Mouse (Mus musculus) embryonic facial prominence, embryonic 15.5 days (tissue): ENCODE results near the gene Cdc42ep5. TPM values are rescaled to one million over a fixed set of nuclear protein-coding genes. Genes with fewer than 3 reads are reported as not detected.
A peak's percentile ranks its signal among the peaks of the same experiment; 100 is the strongest.

Source experiments
- ATAC-seq: fragments of 200-750 bp; cut with Nextera tagmentation; 2 replicates; pipeline ENCODE4 v1.8.0; 2017; ENCODE audit warnings: low read depth, moderate TSS enrichment; ENCODE audit not compliant: insufficient number of reproducible peaks, low FRiP score, low TSS enrichment
- H3K27ac ChIP-seq: fragments of 300-500 bp; sonication (generic); replicated peaks from 2 replicates; pipeline ENCODE4 v1.5.1; 2015; ENCODE audit warnings: mild to moderate bottlenecking, inconsistent platforms
- H3K27me3 ChIP-seq: fragments of 300-500 bp; sonication (generic); 2 replicates; pipeline ENCODE4 v1.6.1; 2015; ENCODE audit warnings: inconsistent platforms
- H3K36me3 ChIP-seq: fragments of 300-500 bp; sonication (generic); 2 replicates; pipeline ENCODE4 v1.6.1; 2015; ENCODE audit warnings: mild to moderate bottlenecking, inconsistent platforms
- H3K4me1 ChIP-seq: fragments of 300-500 bp; sonication (generic); 2 replicates; pipeline ENCODE4 v1.6.1; 2015; ENCODE audit warnings: inconsistent platforms
- H3K4me2 ChIP-seq: fragments of 300-500 bp; sonication (generic); replicated peaks from 2 replicates; pipeline ENCODE4 v1.6.1; 2015; ENCODE audit warnings: mild to moderate bottlenecking, inconsistent platforms
- H3K4me3 ChIP-seq: fragments of 300-500 bp; sonication (generic); replicated peaks from 2 replicates; pipeline ENCODE4 v1.5.1; 2015; ENCODE audit warnings: mild to moderate bottlenecking, inconsistent platforms
- H3K9ac ChIP-seq: fragments of 300-500 bp; sonication (generic); 2 replicates; pipeline ENCODE4 v1.6.1; 2015; ENCODE audit warnings: inconsistent platforms
- H3K9me3 ChIP-seq: fragments of 300-500 bp; sonication (generic); replicated peaks from 2 replicates; pipeline ENCODE4 v1.6.1; 2016; ENCODE audit warnings: inconsistent platforms
- WGBS: fragments of 180-500 bp; shearing (Covaris S2); methylation state at CpG from one replicate; pipeline ENCODE4 v1.1.7; 2015; 5-methylcytosine and 5-hydroxymethylcytosine counted together
- polyA plus RNA-seq: library from polyadenylated mRNA; unstranded; fragments of >200 nt; fragmentation: Nextera tagmentation; extraction: Ambion mirVana; gene quantifications from 2 replicates; pipeline ENCODE4 v1.2.1, GENCODE M21; 2015

The Cdc42ep5 gene
- polyA plus RNA-seq, 1 experiment from 2014 or later, result 63.2 TPM

DNA sequence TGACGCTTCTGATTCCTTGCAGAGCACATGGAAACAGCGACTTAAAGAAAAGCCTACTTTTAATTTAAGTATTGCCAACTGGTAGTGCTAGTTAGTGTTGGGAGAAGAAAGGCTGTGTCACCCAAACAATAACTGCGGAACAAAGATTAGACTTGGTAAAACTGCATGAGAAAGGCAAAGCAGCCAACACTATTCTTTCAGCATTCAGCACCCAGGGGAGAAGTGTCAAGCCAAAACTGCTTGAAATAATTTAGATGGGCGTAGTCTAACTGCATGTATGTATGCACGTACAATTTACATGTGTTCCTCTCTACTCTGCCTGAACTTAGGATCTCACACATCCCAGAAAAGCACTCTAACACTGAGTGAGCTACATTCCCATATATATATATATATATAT lies 10.3 kb downstream of the Cdc42ep5 start:
- no peak overlapping the region for H3K9ac ChIP-seq
- no peaks in the 10 kb centered on the region for H3K36me3 ChIP-seq
- H3K4me1 ChIP-seq, result peaks cover 17% of the 10 kb centered on the region
- ATAC-seq, result no peak
- no peak overlapping the region for H3K4me2 ChIP-seq
- no peaks in the 10 kb centered on the region for H3K27me3 ChIP-seq
- H3K9me3 ChIP-seq, result no peaks in the 10 kb centered on the region
- no peak overlapping the region for H3K27ac ChIP-seq
- 67% methylated on average over 5 of the region's 5 CpGs for WGBS
- H3K4me3 ChIP-seq, result no peak overlapping the region

DNA sequence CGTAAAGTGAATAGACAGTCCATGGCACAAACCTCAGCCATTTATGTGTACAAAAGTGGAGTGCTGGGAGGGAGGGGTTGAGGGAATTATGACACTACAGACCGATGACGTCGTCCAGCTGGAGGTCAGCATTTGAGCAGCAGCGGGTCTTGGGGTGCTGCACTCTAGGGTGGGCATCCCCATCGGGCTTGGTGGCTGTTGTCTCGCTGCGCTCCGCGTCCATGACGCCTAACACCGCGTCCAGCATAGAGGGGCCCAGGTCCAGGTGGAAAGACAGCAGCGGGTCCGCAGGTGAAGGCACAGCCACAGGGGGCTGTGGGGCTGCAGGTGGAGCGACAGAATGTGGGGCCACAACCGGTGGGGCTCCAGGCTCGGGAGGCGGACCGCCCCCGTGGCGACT lies 13.4 kb downstream of the Cdc42ep5 start:
- Histone ChIP-seq H3K9ac (no peak overlapping the region), H3K4me3 (no peak overlapping the region), H3K36me3 (peaks cover 13% of the 10 kb centered on the region), H3K4me2 (0 out of 2 replicates have a peak overlapping the region, but pooled peaks have one; percentile 8), H3K9me3 (no peaks in the 10 kb centered on the region), H3K27ac (no peak overlapping the region), H3K27me3 (no peaks in the 10 kb centered on the region), H3K4me1 (peaks cover 41% of the 10 kb centered on the region)
- WGBS, result 35% methylated on average over 22 of the region's 22 CpGs
- no peak for ATAC-seq

DNA sequence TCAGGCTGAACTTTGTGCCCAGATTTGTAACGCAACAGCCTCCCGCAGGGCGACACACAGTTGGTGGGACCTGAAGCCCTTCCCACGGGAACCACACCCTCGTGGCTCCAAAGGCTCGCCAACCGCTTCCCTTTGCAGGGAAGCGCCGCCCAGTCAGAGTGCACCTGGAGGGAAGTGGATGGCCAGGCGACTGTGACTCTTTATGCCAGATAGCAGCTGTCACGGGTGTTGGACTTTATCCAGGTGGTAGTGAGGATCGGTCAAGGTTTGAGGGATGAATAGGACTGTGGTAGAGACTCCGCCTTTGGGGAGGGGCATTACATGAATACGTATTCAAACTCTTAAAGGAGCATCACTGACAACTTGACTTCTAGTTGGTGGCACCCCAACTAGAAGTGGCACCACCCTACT lies 13.8 kb downstream of the Cdc42ep5 start:
- Histone ChIP-seq H3K36me3 (peaks cover 17% of the 10 kb centered on the region), H3K4me2 (peak overlapping the region; percentile 85), H3K4me1 (peaks cover 41% of the 10 kb centered on the region), H3K9ac (no peak overlapping the region), H3K27me3 (no peaks in the 10 kb centered on the region), H3K9me3 (no peaks in the 10 kb centered on the region), H3K4me3 (peak overlapping the region; percentile 62), H3K27ac (no peak overlapping the region)
- 26% methylated on average over 14 of the region's 14 CpGs for WGBS
- no peak for ATAC-seq

DNA sequence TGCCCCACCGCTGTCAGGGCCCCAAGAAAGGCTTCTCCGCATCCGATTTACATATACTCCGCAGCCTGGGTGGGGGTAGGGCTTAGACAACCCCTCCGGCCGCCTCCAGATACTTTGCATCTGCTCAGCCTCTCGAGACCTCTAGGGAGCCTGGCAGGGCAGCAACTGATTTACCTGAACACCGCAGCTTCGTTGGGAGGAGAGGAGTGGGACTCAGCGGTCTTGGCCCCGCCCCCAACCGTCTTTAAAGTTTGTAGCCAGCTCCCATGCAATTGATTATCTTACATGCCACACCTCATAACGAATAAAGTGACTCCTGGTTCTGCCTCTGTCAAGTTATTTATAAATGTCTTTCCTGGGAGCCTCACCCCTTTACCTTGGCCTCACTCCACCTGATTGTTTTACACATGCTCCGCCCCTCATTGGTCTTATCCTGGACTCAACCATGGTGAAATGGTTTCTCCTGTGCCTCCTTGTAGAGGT lies 14.6 kb downstream of the Cdc42ep5 start, which contains the start of gene Leng9:
Leng9 (minus strand) TSS at position 316 of the 483 bp plus-strand sequence.
- Histone ChIP-seq H3K36me3 (peaks cover 24% of the 10 kb centered on the region), H3K9ac (peak within 1 kb of the TSS; percentile 79), H3K4me2 (peak within 1 kb of the TSS; percentile 85), H3K9me3 (no peaks in the 10 kb centered on the region), H3K27me3 (no peaks in the 10 kb centered on the region), H3K4me3 (peak within 1 kb of the TSS; percentile 62), H3K27ac (peak within 1 kb of the TSS; percentile 95), H3K4me1 (peaks cover 41% of the 10 kb centered on the region)
- 0 out of 2 replicates have a peak, but pooled peaks have one; percentile 4 for ATAC-seq
- WGBS, result 4% methylated on average over 14 of the region's 14 CpGs

DNA sequence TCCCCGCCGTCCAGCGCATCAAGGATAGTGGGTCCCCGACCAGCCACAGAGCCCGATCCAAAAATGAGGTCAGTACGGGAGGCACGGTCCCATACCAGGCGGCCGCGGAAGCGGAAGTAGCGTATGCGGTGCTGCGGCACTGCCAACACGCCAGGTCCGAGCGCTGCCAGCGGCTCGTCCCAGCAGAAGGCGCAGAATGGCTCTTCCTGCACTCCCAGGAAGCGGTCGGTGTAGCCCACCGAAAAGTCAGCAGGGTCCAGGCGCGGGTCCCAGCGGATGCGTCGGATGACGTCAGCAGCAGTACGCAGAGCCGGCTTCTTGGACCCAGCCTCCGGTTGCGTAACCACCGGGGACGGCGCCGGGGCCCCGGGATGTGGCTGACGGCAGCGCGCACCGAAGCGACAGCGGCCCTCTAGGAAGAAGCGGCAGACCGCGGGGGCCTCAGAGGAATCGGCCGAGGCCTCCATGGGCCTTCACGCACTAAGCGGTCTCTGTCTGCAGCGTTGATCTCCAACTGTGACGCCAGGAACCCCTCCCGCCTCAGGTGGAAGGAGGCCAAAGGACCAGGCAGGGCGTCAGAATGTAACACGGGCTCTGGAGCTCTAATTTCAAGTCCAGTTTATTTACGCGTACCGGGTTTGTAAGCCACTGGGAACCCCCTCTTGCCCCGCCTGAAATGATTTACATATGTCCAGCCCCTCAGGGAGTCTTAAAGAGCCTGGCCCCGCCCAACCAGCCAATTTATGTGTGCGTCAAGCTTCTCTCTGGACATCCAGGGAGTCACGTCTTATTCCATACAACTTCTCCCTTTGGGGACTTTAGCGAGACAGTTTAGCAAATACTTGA lies 15.2 kb downstream of the Cdc42ep5 start:
- Histone ChIP-seq H3K9ac (peak overlapping the region; percentile 79), H3K4me1 (peaks cover 41% of the 10 kb centered on the region), H3K36me3 (peaks cover 31% of the 10 kb centered on the region), H3K4me3 (peak overlapping the region; percentile 62), H3K27me3 (no peaks in the 10 kb centered on the region), H3K4me2 (peak overlapping the region; percentile 85), H3K9me3 (no peaks in the 10 kb centered on the region), H3K27ac (peak overlapping the region; percentile 95)
- WGBS, result under 1% methylated on average over 64 of the region's 64 CpGs
- ATAC-seq, result peak; percentile 70

DNA sequence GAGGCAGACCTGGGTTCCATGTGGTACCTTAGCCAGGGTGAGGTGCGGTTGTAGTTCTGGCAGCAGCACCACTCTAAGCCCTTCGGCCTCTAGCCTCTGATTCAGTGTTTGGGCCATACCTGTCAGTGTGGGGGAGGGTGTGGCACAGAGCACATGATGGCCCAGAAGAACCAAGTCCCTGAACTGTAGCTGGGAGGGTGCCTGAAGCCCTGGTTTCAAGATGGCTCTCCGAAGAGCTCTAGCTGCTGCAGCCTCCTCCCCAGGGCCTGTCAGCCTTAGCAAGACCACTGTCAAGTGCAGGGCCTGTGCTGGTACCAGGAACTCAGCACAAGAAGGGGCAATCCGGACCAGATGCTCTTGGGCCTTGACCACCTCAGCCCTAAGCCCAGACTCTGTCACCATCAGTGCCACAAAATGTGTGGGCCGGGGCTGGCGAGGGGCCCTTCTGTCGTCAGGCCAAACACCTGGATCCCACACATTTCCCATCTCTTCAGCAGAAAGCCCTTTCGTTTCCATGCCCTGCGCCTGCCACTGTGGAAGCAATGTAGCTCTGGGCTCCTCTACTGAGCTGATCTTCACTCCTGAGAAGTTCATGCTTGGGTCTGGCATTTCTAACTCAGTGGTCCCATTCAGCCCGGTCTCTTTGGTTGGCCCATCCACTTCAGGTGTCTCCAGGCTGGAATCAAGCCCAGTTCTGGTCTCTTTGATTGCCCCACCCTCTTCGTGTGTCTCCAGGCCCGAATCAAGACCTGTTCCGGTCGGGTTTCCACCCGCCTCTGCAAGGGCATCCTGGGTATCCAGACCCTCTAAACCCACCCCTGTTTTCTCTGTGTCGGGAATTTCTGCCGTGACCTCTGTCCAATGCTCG lies 16.1 kb downstream of the Cdc42ep5 start:
- ATAC-seq, result peak; percentile 8
- WGBS, result 28% methylated on average over 18 of the region's 18 CpGs
- H3K36me3 ChIP-seq, result peaks cover 39% of the 10 kb centered on the region

DNA sequence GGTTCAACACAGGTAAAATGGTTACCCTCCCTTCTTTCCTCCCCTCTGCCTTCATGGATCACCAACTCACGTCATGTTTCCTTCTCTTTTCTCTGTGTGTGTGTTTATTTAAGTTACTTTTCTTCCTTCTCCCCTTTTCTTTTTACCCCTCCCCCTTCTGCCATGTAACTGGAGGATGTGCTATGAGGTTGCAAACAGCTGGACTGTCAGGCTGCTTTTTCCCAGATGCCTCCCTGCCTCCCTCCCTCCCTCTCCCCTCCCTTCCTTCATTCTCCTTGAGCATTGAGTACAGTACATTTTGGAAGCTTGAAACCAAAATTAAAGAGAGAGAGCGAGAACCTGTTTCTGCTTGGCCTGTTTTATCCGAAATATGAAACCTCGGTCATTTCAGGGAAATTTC lies 16.8 kb downstream of the Cdc42ep5 start:
- Histone ChIP-seq H3K9ac (no peak overlapping the region), H3K4me3 (no peak overlapping the region), H3K27me3 (no peaks in the 10 kb centered on the region), H3K27ac (peak overlapping the region; percentile 95), H3K4me1 (peaks cover 41% of the 10 kb centered on the region), H3K9me3 (no peaks in the 10 kb centered on the region), H3K4me2 (peak overlapping the region; percentile 85), H3K36me3 (peaks cover 47% of the 10 kb centered on the region)
- WGBS, result 69% methylated on average over 4 of the region's 4 CpGs
- no peak for ATAC-seq

More for the DNA sequence above, 16.1 kb downstream of the Cdc42ep5 start:
- Histone ChIP-seq H3K4me1 (peaks cover 41% of the 10 kb centered on the region), H3K4me2 (peak overlapping the region; percentile 85), H3K9ac (peak overlapping the region; percentile 79), H3K27me3 (no peaks in the 10 kb centered on the region), H3K4me3 (peak overlapping the region; percentile 62), H3K27ac (peak overlapping the region; percentile 95), H3K9me3 (no peaks in the 10 kb centered on the region)

DNA sequence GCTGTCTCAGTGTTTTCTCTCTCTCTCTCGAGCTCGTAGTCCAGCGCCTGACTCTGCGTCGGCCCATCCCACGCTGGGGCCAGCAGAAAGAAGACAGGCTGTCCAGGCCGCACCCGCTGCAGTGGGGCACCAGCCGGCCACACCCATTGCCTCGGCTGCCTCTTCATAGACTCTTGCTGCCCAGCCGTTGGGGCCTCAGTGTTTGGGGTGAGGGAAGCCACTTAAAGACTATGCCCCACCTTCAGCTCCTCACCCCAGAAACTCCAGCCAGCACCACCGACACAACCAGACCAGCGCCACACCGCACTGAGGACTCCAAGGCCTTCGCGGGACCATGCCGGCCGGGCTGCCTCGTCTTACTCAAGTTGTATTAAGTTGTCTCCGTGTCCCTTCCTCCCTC lies 17.3 kb downstream of the Cdc42ep5 start:
- Histone ChIP-seq H3K9ac (no peak overlapping the region), H3K27me3 (no peaks in the 10 kb centered on the region), H3K4me1 (peaks cover 41% of the 10 kb centered on the region), H3K9me3 (no peaks in the 10 kb centered on the region), H3K27ac (no peak overlapping the region), H3K4me2 (no peak overlapping the region), H3K36me3 (peaks cover 51% of the 10 kb centered on the region), H3K4me3 (no peak overlapping the region)
- no peak for ATAC-seq
- WGBS, result 78% methylated on average over 20 of the region's 20 CpGs

DNA sequence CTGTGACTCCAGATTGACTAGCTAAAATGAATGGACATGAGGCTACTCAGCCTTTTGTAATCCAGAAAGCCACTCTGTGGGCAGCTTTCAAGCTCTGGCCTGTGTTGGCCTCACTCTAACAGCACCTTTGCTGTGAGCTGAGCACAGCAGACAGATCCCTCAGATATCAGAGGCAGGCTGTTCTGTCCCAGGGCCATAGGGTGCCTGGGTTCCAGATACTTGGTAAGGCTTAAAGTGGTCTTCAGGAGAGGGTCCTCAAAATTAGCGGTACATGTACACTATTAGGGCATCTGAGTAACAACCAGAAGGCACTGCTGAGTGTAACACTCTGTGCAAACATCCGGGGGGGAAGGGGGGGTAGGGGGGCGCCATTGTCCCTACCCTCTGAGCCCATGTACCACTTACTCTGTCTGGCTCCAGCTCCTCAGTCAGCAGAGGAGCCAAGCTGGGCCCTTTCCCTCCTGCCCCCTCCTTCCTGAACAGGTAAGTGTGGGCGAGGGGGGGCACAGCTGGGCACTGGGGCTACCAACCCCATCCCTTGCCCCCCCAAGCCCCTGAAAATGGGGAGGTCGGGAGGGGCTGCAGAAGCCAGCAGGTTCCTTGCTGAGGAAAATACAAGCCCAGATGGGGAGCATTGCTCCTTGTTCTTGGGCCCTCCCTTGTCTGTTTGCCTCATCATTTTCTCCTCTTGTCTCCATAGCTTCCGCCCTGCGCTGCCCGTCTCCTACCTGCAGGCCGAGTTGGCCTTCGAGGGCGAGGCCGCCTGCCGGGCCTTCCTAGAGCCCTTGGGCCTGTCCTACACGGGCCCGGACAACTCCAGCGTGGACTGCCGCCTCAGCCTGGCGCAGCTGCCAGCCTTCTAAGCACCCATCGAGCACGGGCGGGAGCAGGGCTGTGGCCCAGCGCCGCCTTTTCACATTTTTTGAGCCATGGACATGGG lies 18.1 kb downstream of the Cdc42ep5 start:
- H3K27ac ChIP-seq, result no peak overlapping the region
- no peak overlapping the region for H3K4me2 ChIP-seq
- H3K4me3 ChIP-seq, result no peak overlapping the region
- H3K4me1 ChIP-seq, result peaks cover 40% of the 10 kb centered on the region
- no peak for ATAC-seq
- peaks cover 60% of the 10 kb centered on the region for H3K36me3 ChIP-seq
- H3K27me3 ChIP-seq, result no peaks in the 10 kb centered on the region
- no peak overlapping the region for H3K9ac ChIP-seq
- no peaks in the 10 kb centered on the region for H3K9me3 ChIP-seq
- WGBS, result 87% methylated on average over 23 of the region's 23 CpGs

DNA sequence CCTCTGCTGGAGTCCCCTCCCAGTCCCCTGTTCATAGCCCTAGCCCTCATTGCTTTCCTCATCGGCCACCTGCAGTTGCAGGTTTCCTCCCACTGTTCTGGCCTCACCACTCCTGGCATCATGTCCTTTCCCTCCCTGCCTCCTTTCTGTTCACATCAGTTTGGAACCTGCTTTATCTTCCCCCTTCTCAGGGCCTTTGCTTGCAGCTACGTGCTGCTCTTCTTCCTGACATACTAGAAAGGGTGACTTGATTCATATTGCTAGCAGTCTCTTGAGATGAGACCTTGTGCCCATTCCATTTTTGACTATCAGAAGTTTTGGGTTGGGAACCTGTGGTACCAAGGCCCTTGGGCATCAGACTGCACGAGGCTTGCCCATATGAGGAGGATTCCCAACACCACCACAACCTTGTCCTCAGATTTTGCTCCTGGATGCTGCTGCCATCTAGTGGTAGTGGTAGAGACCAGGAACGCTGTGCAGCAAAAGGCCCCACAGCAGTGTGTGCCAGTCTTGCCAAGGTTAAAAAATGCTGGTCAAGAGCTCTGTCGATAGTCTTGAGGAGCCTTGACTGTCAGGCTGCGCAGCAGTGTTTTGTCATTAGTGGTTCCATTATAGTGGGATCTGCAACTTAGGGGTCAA lies 19.0 kb downstream of the Cdc42ep5 start:
- ATAC-seq, result no peak
- H3K4me3 ChIP-seq, result no peak overlapping the region
- no peaks in the 10 kb centered on the region for H3K27me3 ChIP-seq
- H3K27ac ChIP-seq, result no peak overlapping the region
- H3K4me2 ChIP-seq, result no peak overlapping the region
- no peak overlapping the region for H3K9ac ChIP-seq
- H3K36me3 ChIP-seq, result peaks cover 68% of the 10 kb centered on the region
- 65% methylated on average over 6 of the region's 6 CpGs for WGBS
- no peaks in the 10 kb centered on the region for H3K9me3 ChIP-seq
- peaks cover 33% of the 10 kb centered on the region for H3K4me1 ChIP-seq
